Mouse (Mus musculus): ENCODE data around the gene Arl14ep.

The Arl14ep gene

DNA sequence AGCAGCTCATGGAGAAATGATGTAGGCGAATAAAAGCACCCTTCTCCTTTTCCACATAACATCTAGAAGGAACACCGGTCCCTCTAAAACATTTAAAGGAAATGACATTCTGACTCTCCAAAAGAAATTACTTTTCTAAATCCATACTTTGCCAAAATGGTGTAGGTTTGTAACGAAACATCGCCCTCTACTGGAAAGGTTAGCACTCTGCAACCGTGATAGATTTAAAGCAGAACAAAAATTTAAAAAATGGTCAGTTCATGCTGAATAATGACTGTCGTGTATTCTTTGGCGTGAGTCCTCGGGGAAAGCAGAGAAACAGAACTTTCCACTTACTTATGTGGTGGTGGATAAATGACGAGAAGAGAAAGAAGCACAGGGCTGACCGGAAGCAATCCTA lies 18.6 kb downstream of the Arl14ep start:
- DNase-seq (ENCODE audit: low read depth, low spot score) = peak; percentile 70

DNA sequence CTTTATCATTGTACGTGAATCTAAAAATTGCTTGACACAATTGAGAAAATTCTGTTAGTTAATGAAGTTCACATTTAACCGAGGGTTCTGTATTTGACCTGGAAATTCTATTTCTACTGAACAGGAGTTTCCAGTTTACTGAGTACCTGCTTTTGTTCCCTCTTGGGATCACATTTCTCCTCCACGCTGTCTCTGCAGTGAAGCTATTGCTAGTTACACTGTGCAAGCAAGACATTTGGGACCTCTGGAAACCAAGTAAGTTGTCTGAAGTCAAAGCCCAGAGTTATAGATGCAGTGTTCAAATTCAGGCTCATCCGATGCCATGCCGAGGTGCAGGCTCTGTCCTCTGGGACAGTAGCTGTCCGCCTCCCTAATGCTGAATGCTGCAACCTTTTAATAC lies 19.2 kb downstream of the Arl14ep start:
- DNase-seq (ENCODE audit: low read depth, low spot score) = no peak

DNA sequence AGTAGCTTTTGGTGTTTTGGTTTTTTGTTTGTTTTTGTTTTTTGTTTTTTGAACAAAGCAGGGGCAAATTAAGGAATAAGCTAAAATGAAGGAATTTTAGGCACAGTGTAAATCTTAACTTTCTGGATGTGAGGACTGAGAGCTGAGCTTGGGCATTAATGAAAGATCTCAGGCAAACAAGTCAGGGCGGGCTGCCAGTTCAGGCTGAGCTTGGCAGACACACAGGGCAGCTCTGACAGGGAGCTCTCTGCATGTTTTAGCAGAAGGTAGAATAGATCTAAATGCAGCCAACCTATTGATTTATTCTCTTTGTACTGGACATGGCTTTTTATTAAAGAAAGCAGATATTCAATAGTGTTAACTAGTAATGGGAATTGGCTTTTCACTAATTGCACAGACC lies 31.8 kb downstream of the Arl14ep start:
- DNase-seq (ENCODE audit: low read depth, low spot score) = no peak

- no peak for DNase-seq (ENCODE audit: low read depth, low spot score)
Measured at GRCm38 (mm10) chr2:106935681-106936080, 38.5 kb downstream of the Arl14ep start.

DNA sequence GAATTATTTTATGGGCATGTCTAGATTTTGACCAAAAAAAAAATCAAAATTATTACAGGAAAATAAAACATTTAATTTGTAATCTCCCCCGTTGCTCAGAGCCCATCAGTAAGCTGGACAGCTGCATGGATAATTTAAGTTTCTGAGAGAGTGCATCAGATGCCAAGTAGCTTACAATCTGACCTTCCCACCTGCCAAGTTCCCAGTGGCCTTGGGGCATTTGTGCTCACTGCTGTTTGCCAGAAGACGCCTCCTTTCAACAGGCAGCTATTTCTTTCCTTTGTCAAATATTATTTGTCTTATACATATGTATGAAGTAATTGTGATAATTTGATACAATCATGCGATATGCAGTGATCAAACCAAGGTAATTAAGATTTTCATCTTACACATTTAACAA lies 44.3 kb downstream of the Arl14ep start:
- DNase-seq (ENCODE audit: low read depth, low spot score) = no peak
